Mouse (Mus musculus): ENCODE measurements around the gene Ddit4l. TPM values are rescaled to one million over a fixed set of nuclear protein-coding genes. Genes with fewer than 3 reads are reported as not detected.

Gene Ddit4l
- not detected for total RNA-seq (2023)

GRCm38 (mm10) chr3:137621312-137621711 lies at the start of gene Ddit4l:
TSS of gene Ddit4l (plus strand) at chr3:137621612.

GRCm38 (mm10) chr3:137671224-137671623 lies 49.8 kb downstream of the Ddit4l start, which contains the start of gene Gm21962:
TSS of gene Gm21962 (plus strand) at chr3:137671524.

Other genes with a start within 250 kb of the Ddit4l start
- not detected for gene Gm21962, start 49.9 kb downstream of the Ddit4l start, total RNA-seq (2023)
- gene H2afz, start 242.9 kb downstream of the Ddit4l start, total RNA-seq (2023) = 10 to 100 TPM; 89.1 to 99.9 TPM
- gene Dnajb14, start 246.1 kb downstream of the Ddit4l start, total RNA-seq (2023) = 1 to 10 TPM; 4.0 to 6.8 TPM

Data from B cell, adult 67 days (primary cell).